Mouse (Mus musculus) stomach, embryonic 16.5 days (tissue): Measurements from ENCODE around the gene S100a5. TPM values are rescaled to one million over a fixed set of nuclear protein-coding genes. Genes with fewer than 3 reads are reported as not detected.
A peak's percentile ranks its signal among the peaks of the same experiment; 100 is the strongest.

Experiments used
- ATAC-seq: fragments of 200-750 bp; cut with Nextera tagmentation; 2 replicates; pipeline ENCODE4 v1.8.0; 2017; ENCODE audit warnings: moderate number of reproducible peaks, moderate TSS enrichment; ENCODE audit not compliant: insufficient read depth, low FRiP score
- H3K27ac ChIP-seq: fragments of 300-500 bp; sonication (generic); 2 replicates; pipeline ENCODE4 v1.5.1; 2014; ENCODE audit warnings: low read length
- H3K27me3 ChIP-seq: fragments of 300-500 bp; sonication (generic); 2 replicates; pipeline ENCODE4 v1.6.1; 2014; ENCODE audit warnings: low read length, control low read depth, mixed read lengths; ENCODE audit not compliant: control insufficient read depth, insufficient read depth
- H3K36me3 ChIP-seq: fragments of 300-500 bp; sonication (generic); 2 replicates; pipeline ENCODE4 v1.6.1; 2014; ENCODE audit warnings: low read length; ENCODE audit not compliant: control insufficient read depth, insufficient read depth
- H3K4me1 ChIP-seq: fragments of 300-500 bp; sonication (generic); 2 replicates; pipeline ENCODE4 v1.6.1; 2014; ENCODE audit warnings: low read length, control low read depth, mixed read lengths; ENCODE audit not compliant: control insufficient read depth, insufficient read depth
- H3K4me2 ChIP-seq: fragments of 300-500 bp; sonication (generic); 2 replicates; pipeline ENCODE4 v1.6.1; 2014; ENCODE audit warnings: low read depth, low read length, mixed read lengths
- H3K4me3 ChIP-seq: fragments of 300-500 bp; sonication (generic); replicated peaks from 2 replicates; pipeline ENCODE4 v1.5.1; 2014; ENCODE audit warnings: mild to moderate bottlenecking, low read length
- H3K9ac ChIP-seq: fragments of 300-500 bp; sonication (generic); 2 replicates; pipeline ENCODE4 v1.6.1; 2014; ENCODE audit warnings: low read length
- H3K9me3 ChIP-seq: fragments of 300-500 bp; sonication (generic); replicated peaks from 2 replicates; pipeline ENCODE4 v1.6.1; 2016; ENCODE audit warnings: low read length, control low read depth; ENCODE audit not compliant: control insufficient read depth
- WGBS: fragments of 180-500 bp; shearing (Covaris S2); extraction: QIAGEN DNeasy Blood & Tissue Kit; methylation state at CpG from one replicate; pipeline ENCODE4 v1.1.7; 2014; 5-methylcytosine and 5-hydroxymethylcytosine counted together
- polyA plus RNA-seq: library from polyadenylated mRNA; unstranded; fragments of >200 nt; fragmentation: Nextera tagmentation; extraction: Ambion mirVana; gene quantifications from 2 replicates; pipeline ENCODE4 v1.2.1, GENCODE M21; 2015

Gene S100a5
- polyA plus RNA-seq, 1 experiment from 2014 or later = 4.5 TPM

GRCm38 (mm10) chr3:90583893-90584292 is 24.4 kb upstream of the S100a5 start:
- H3K27ac ChIP-seq = peak overlapping the region; percentile 35; the same call in 1 of the 2 replicates
- peaks cover 15% of the 10 kb centered on the region; the same call in 1 of the 2 replicates for H3K4me1 ChIP-seq
- no peak overlapping the region for H3K4me3 ChIP-seq
- no peak overlapping the region for H3K4me2 ChIP-seq
- ATAC-seq = peak; percentile 19; the same call in 1 of the 2 replicates
- 45% methylated on average over 3 of the region's 3 CpGs for WGBS
- H3K27me3 ChIP-seq = no peaks in the 10 kb centered on the region
- H3K9me3 ChIP-seq = no peaks in the 10 kb centered on the region
- H3K9ac ChIP-seq = no peak overlapping the region; the same call in 1 of the 2 replicates
- no peaks in the 10 kb centered on the region for H3K36me3 ChIP-seq

- peak; percentile 68 for ATAC-seq
- peak overlapping the region; percentile 96 for H3K27ac ChIP-seq
These were observed 22.7 kb upstream of the S100a5 start for GRCm38 (mm10) chr3:90585595-90585994.

DNA sequence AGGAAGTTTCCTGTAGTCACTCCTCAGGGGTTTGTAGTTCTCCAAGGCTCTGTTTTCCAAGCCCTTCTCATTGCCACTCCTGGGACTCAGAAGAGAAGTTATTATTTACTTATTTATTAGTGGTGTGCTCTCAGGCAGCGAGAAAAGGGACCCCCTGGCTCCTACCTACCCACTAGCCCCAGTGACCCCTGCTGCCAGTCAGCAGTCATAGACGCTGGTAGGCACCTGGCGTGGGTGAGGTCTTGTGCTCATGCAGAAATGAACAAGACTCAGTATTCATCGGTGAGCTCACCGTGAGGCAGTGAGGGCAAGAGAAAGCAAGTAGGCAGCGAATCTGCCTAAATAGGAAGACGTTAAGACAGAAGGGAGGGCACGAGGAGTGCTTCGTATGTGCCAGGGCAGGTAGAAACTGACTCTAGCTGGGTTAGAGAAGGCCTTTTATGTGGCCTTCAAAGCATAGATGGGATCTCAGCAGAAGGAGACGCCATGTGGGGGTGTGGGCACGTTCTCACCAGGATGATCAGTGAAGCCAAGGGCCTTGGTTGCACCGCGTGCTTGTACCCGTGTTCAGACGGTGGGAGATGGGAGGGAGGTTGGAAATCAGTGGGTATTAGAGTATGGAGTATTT is 22.2 kb upstream of the S100a5 start:
- no peak for ATAC-seq
- 80% methylated on average over 15 of the region's 15 CpGs for WGBS

More at GRCm38 (mm10) chr3:90585595-90585994, 22.7 kb upstream of the S100a5 start:
- Histone ChIP-seq H3K4me2 (no peak overlapping the region), H3K4me1 (peaks cover 19% of the 10 kb centered on the region; the same call in 1 of the 2 replicates), H3K9me3 (no peaks in the 10 kb centered on the region), H3K36me3 (no peaks in the 10 kb centered on the region), H3K4me3 (no peak overlapping the region), H3K9ac (no peak overlapping the region; the same call in 1 of the 2 replicates), H3K27me3 (no peaks in the 10 kb centered on the region)
- 23% methylated on average over 5 of the region's 5 CpGs for WGBS

GRCm38 (mm10) chr3:90586906-90587305 is 21.4 kb upstream of the S100a5 start:
- peak overlapping the region; percentile 25; the same call in 1 of the 2 replicates for H3K4me2 ChIP-seq
- no peak overlapping the region for H3K4me3 ChIP-seq
- H3K36me3 ChIP-seq = no peaks in the 10 kb centered on the region
- ATAC-seq = peak; percentile 86
- no peaks in the 10 kb centered on the region for H3K9me3 ChIP-seq
- no peaks in the 10 kb centered on the region for H3K27me3 ChIP-seq
- H3K4me1 ChIP-seq = peaks cover 19% of the 10 kb centered on the region; the same call in 1 of the 2 replicates
- 27% methylated on average over 10 of the region's 10 CpGs for WGBS
- peak overlapping the region; percentile 96 for H3K27ac ChIP-seq
- peak overlapping the region; percentile 44 for H3K9ac ChIP-seq

More for the DNA sequence above, 22.2 kb upstream of the S100a5 start:
- peak overlapping the region; percentile 36 for H3K9ac ChIP-seq
- peaks cover 19% of the 10 kb centered on the region; the same call in 1 of the 2 replicates for H3K4me1 ChIP-seq
- H3K27me3 ChIP-seq = no peaks in the 10 kb centered on the region
- no peak overlapping the region for H3K4me2 ChIP-seq
- peak overlapping the region; percentile 96 for H3K27ac ChIP-seq
- no peaks in the 10 kb centered on the region for H3K9me3 ChIP-seq
- H3K4me3 ChIP-seq = no peak overlapping the region
- H3K36me3 ChIP-seq = no peaks in the 10 kb centered on the region

GRCm38 (mm10) chr3:90587361-90588101 is 20.8 kb upstream of the S100a5 start:
- no peaks in the 10 kb centered on the region for H3K36me3 ChIP-seq
- peak overlapping the region; percentile 25; the same call in 1 of the 2 replicates for H3K4me2 ChIP-seq
- 81% methylated on average over 14 of the region's 14 CpGs for WGBS
- H3K4me3 ChIP-seq = no peak overlapping the region
- H3K4me1 ChIP-seq = peaks cover 19% of the 10 kb centered on the region; the same call in 1 of the 2 replicates
- no peak for ATAC-seq
- peak overlapping the region; percentile 44 for H3K9ac ChIP-seq
- peak overlapping the region; percentile 96 for H3K27ac ChIP-seq
- no peaks in the 10 kb centered on the region for H3K9me3 ChIP-seq
- H3K27me3 ChIP-seq = no peaks in the 10 kb centered on the region

DNA sequence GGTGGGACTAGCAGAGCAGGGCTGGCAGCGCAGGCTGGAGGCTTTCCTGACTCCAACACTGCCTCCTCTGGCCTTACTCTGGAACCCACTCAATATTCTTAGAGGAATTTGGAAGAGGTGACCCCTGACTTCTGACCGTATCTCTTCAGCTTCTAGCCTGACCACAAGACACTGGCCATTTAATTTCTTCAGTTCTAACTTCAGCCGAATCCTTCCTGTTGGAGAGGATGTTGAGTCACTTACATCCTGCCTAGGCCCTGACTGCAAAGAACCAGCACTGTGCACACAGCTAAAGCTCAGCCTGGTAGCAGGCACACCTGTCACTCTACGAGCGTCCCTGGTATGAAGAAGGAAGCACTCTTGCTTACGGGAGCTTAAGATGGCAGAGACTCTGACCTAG is 18.9 kb upstream of the S100a5 start:
- no peak overlapping the region for H3K4me2 ChIP-seq
- no peak overlapping the region for H3K9ac ChIP-seq
- peak overlapping the region; percentile 53; the same call in 1 of the 2 replicates for H3K27ac ChIP-seq
- H3K27me3 ChIP-seq = no peaks in the 10 kb centered on the region
- no peaks in the 10 kb centered on the region for H3K9me3 ChIP-seq
- no peak for ATAC-seq
- WGBS = 70% methylated on average over 6 of the region's 6 CpGs
- peaks cover 13% of the 10 kb centered on the region; the same call in 1 of the 2 replicates for H3K4me1 ChIP-seq
- H3K4me3 ChIP-seq = no peak overlapping the region
- no peaks in the 10 kb centered on the region for H3K36me3 ChIP-seq

DNA sequence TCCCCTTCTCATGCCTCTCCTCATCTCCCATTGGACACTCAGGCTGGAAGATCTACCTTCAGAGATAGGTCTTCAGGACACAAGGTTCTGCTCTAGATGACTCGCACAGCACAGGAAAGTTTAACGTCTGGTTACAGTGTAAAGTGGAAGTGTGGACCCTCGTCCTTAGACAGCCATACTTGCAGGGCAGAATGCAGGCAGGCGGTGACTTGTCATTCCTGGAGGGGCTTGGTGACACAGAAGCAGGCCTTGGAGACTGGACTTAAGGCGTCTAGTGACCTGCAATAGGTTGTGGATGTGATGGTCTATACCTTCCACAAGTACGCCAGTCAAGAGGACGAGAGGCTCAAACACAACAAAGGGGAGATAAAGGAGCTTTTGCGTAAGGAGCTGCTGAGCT is 18.4 kb upstream of the S100a5 start, which contains the start of gene S100a2:
Gene S100a2 (plus strand): TSS at position 301 of the 400 bp plus-strand sequence.
- Histone ChIP-seq H3K4me2 (no peak within 1 kb of the TSS), H3K4me3 (no peak within 1 kb of the TSS), H3K27me3 (no peaks in the 10 kb centered on the region), H3K9ac (no peak within 1 kb of the TSS), H3K27ac (peak within 1 kb of the TSS; percentile 53; the same call in 1 of the 2 replicates), H3K9me3 (no peaks in the 10 kb centered on the region), H3K4me1 (peaks cover 13% of the 10 kb centered on the region; the same call in 1 of the 2 replicates), H3K36me3 (no peaks in the 10 kb centered on the region)
- WGBS = 80% methylated on average over 8 of the region's 8 CpGs
- ATAC-seq = no peak

DNA sequence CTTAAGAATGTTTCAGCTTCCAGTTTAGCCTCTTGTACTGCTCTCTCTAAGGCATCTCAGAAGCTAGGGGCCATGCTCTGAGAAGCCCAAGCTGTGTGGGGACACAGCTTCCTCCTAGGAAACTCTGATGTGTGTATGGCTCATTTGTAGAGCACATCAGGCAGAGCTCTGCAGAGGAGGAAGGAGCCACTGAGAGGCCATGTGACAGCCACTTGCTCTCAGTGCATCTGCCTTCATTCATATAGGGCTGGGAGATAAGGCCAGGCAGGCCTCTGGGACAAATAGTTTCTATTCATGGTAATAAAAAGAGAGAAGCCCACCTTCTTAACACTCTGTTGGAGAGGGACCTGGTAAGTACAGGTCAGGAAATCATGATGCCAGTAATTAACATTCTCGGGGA is 13.9 kb upstream of the S100a5 start:
- Histone ChIP-seq H3K27ac (no peak overlapping the region), H3K4me2 (no peak overlapping the region), H3K9ac (no peak overlapping the region), H3K9me3 (no peaks in the 10 kb centered on the region), H3K4me3 (no peak overlapping the region), H3K27me3 (no peaks in the 10 kb centered on the region), H3K36me3 (no peaks in the 10 kb centered on the region), H3K4me1 (peaks cover 1% of the 10 kb centered on the region; the same call in 1 of the 2 replicates)
- ATAC-seq = no peak
- 87% methylated on average over 1 of the region's 1 CpGs for WGBS

- 62% methylated on average over 5 of the region's 5 CpGs for WGBS
- H3K4me2 ChIP-seq = no peak overlapping the region
- H3K4me1 ChIP-seq = 0 out of 2 replicates have a peak, but pooled peaks cover 4% of the 10 kb centered on the region
- no peak for ATAC-seq
- no peak overlapping the region for H3K27ac ChIP-seq
- H3K9ac ChIP-seq = no peak overlapping the region
- H3K27me3 ChIP-seq = no peaks in the 10 kb centered on the region
- no peaks in the 10 kb centered on the region for H3K9me3 ChIP-seq
- no peak overlapping the region for H3K4me3 ChIP-seq
- H3K36me3 ChIP-seq = no peaks in the 10 kb centered on the region
These were observed 12.8 kb upstream of the S100a5 start for GRCm38 (mm10) chr3:90595556-90595955.
